Mouse (Mus musculus): ENCODE measurements around the gene Cbr3. TPM values are rescaled to one million over a fixed set of nuclear protein-coding genes. Genes with fewer than 3 reads are reported as not detected.
"Not testable (repeated sequence)": the region's sequence is repeated elsewhere in the genome, so short reads cannot be mapped to it uniquely, and the experiment has no call there.

Gene Cbr3
- 34.8 and 46.2 TPM in 2 replicates for polyA plus RNA-seq (2015; fragmentation: Nextera tagmentation; extraction: Ambion mirVana)

- Histone ChIP-seq H3K9ac (ENCODE audit: low read length) (peak within 1 kb of the TSS; percentile 75), H3K4me1 (ENCODE audit: control insufficient read depth, insufficient read depth, low read length) (peaks cover 14% of the 10 kb centered on the region), H3K4me3 (replicated peaks; ENCODE audit: low read length) (peak within 1 kb of the TSS; percentile 55), H3K36me3 (ENCODE audit: control insufficient read depth, insufficient read depth, low read length) (no peaks in the 10 kb centered on the region), H3K4me2 (ENCODE audit: low read depth, low read length) (peak within 1 kb of the TSS; percentile 91), H3K27me3 (ENCODE audit: control insufficient read depth, insufficient read depth, low read length) (peaks cover 20% of the 10 kb centered on the region; the same call in 1 of the 2 replicates), H3K9me3 (replicated peaks; ENCODE audit: control insufficient read depth, low read length) (no peaks in the 10 kb centered on the region), H3K27ac (ENCODE audit: low read length) (peak within 1 kb of the TSS; percentile 81)
- peak; percentile 88 for ATAC-seq (ENCODE audit: insufficient read depth, low FRiP score)
- WGBS = under 1% methylated on average over 63 of the region's 63 CpGs
Observed at GRCm38 (mm10) chr16:93682689-93683507, at the start of gene Cbr3. TSS of gene Cbr3 (plus strand) at chr16:93683215.

DNA sequence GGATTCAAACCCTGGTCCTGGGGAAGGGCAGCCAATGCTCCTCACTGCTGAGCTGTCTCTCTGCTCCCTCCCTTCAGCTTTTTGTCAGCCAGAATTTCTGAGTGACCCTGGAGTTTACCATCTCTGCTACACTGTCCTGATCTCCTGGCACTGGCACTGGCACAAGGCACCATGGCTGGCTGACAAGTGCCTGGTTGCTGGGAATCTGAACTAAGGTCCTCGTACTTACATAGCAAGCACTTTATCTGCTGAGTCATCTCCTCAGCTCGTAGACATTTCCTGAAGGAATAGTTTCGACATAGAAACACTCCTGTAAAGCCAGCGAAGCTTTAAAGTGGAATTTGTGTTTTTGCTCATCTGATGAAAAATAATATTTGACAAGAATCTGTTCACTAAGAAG lies 39.0 kb upstream of the Cbr3 start:
- Histone ChIP-seq H3K9ac (ENCODE audit: low read length) (no peak overlapping the region), H3K27ac (ENCODE audit: low read length) (no peak overlapping the region), H3K4me2 (ENCODE audit: low read depth, low read length) (no peak overlapping the region), H3K36me3 (ENCODE audit: control insufficient read depth, insufficient read depth, low read length) (no peaks in the 10 kb centered on the region), H3K9me3 (replicated peaks; ENCODE audit: control insufficient read depth, low read length) (no peaks in the 10 kb centered on the region), H3K4me3 (replicated peaks; ENCODE audit: low read length) (no peak overlapping the region), H3K27me3 (ENCODE audit: control insufficient read depth, insufficient read depth, low read length) (no peaks in the 10 kb centered on the region), H3K4me1 (ENCODE audit: control insufficient read depth, insufficient read depth, low read length) (no peaks in the 10 kb centered on the region)
- 57% methylated on average over 4 of the region's 4 CpGs for WGBS
- ATAC-seq (ENCODE audit: insufficient read depth, low FRiP score) = no peak

GRCm38 (mm10) chr16:93648441-93649183 lies 34.4 kb upstream of the Cbr3 start:
- Histone ChIP-seq H3K36me3 (ENCODE audit: control insufficient read depth, insufficient read depth, low read length) (no peaks in the 10 kb centered on the region), H3K27me3 (ENCODE audit: control insufficient read depth, insufficient read depth, low read length) (no peaks in the 10 kb centered on the region), H3K4me2 (ENCODE audit: low read depth, low read length) (no peak overlapping the region), H3K27ac (ENCODE audit: low read length) (no peak overlapping the region), H3K4me3 (replicated peaks; ENCODE audit: low read length) (no peak overlapping the region), H3K9ac (ENCODE audit: low read length) (no peak overlapping the region), H3K9me3 (replicated peaks; ENCODE audit: control insufficient read depth, low read length) (no peaks in the 10 kb centered on the region), H3K4me1 (ENCODE audit: control insufficient read depth, insufficient read depth, low read length) (no peaks in the 10 kb centered on the region)
- WGBS = 74% methylated on average over 5 of the region's 5 CpGs
- no peak for ATAC-seq (ENCODE audit: insufficient read depth, low FRiP score)

DNA sequence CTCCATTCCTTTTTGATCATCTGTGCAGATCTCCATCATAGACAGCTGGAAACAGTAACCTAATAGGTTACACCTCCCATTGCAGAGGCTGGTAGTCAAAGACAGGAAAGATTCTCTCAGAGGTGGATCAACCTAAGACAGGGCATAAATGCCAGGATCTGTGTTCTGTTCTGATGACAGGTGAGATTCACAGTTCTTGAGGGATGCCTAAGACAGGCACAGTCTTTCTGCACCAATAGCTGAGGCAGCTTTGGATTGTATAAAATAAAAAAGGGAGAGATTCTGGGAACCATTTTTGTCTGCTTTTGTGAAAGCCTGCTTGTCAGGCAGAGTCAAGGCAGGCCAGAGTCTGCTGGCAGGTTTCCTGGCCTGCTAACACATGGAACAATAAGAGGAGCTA lies 15.0 kb upstream of the Cbr3 start:
- H3K4me1 ChIP-seq (ENCODE audit: control insufficient read depth, insufficient read depth, low read length) = no peaks in the 10 kb centered on the region
- no peak overlapping the region for H3K4me2 ChIP-seq (ENCODE audit: low read depth, low read length)
- H3K4me3 ChIP-seq (replicated peaks; ENCODE audit: low read length) = no peak overlapping the region
- H3K9ac ChIP-seq (ENCODE audit: low read length) = no peak overlapping the region
- peaks cover 3% of the 10 kb centered on the region for H3K9me3 ChIP-seq (replicated peaks; ENCODE audit: control insufficient read depth, low read length)
- no peaks in the 10 kb centered on the region for H3K27me3 ChIP-seq (ENCODE audit: control insufficient read depth, insufficient read depth, low read length)
- no peak overlapping the region for H3K27ac ChIP-seq (ENCODE audit: low read length)
- ATAC-seq (ENCODE audit: insufficient read depth, low FRiP score) = no peak
- no peaks in the 10 kb centered on the region; the same call in 1 of the 2 replicates for H3K36me3 ChIP-seq (ENCODE audit: control insufficient read depth, insufficient read depth, low read length)

DNA sequence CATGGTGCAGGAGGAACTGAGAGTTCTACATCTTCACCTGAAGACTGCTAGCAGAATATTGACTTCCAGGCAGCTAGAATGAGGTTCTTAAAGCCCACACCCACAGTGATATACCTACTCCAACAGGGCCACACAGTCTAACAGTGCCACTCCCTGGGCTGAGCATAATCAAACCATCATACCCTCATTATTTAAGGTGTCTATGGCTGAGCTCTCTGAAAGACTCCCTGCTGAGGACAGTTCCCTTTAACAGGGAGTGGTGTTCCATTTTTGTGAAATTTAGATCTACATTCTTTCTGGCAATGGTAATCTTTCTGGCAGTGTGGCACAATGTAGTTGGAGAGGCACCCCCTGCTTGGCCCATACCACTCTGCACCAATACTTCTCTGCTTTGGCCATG lies 13.5 kb upstream of the Cbr3 start:
- Histone ChIP-seq H3K4me1 (ENCODE audit: control insufficient read depth, insufficient read depth, low read length) (no peaks in the 10 kb centered on the region), H3K9me3 (replicated peaks; ENCODE audit: control insufficient read depth, low read length) (peaks cover 3% of the 10 kb centered on the region), H3K4me2 (ENCODE audit: low read depth, low read length) (no peak overlapping the region), H3K27me3 (ENCODE audit: control insufficient read depth, insufficient read depth, low read length) (no peaks in the 10 kb centered on the region), H3K36me3 (ENCODE audit: control insufficient read depth, insufficient read depth, low read length) (no peaks in the 10 kb centered on the region; the same call in 1 of the 2 replicates), H3K27ac (ENCODE audit: low read length) (no peak overlapping the region), H3K9ac (ENCODE audit: low read length) (no peak overlapping the region), H3K4me3 (replicated peaks; ENCODE audit: low read length) (no peak overlapping the region)
- no peak for ATAC-seq (ENCODE audit: insufficient read depth, low FRiP score)

GRCm38 (mm10) chr16:93670466-93670865 lies 12.5 kb upstream of the Cbr3 start:
- not testable (repeated sequence) for ATAC-seq (ENCODE audit: insufficient read depth, low FRiP score); H3K4me3 ChIP-seq (replicated peaks; ENCODE audit: low read length); H3K27ac ChIP-seq (ENCODE audit: low read length); H3K36me3 ChIP-seq (ENCODE audit: control insufficient read depth, insufficient read depth, low read length); H3K4me2 ChIP-seq (ENCODE audit: low read depth, low read length); H3K9me3 ChIP-seq (replicated peaks; ENCODE audit: control insufficient read depth, low read length); H3K27me3 ChIP-seq (ENCODE audit: control insufficient read depth, insufficient read depth, low read length); H3K9ac ChIP-seq (ENCODE audit: low read length); H3K4me1 ChIP-seq (ENCODE audit: control insufficient read depth, insufficient read depth, low read length)
- WGBS = 33% methylated on average over 4 of the region's 4 CpGs

DNA sequence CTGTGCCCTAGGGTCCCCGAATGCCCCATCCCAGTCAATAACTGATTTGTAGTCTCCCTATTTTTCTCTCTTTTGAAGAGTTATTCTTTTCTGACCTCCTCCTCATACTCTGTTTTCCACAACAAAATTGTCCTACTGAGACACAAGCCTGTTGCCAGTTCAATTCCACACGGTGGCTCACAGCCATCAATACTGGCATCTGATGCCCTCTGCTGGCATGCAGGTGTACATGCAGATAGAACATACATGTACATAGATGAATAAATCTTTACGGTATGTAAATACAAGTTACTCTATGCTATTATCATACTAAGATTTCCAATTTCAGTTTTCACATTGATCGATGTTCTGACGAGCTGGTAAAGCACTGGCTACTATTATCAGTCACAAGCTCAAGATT lies 12.0 kb upstream of the Cbr3 start:
- no peaks in the 10 kb centered on the region for H3K4me1 ChIP-seq (ENCODE audit: control insufficient read depth, insufficient read depth, low read length)
- ATAC-seq (ENCODE audit: insufficient read depth, low FRiP score) = no peak
- H3K36me3 ChIP-seq (ENCODE audit: control insufficient read depth, insufficient read depth, low read length) = no peaks in the 10 kb centered on the region; the same call in 1 of the 2 replicates
- 87% methylated on average over 5 of the region's 5 CpGs for WGBS
- H3K27ac ChIP-seq (ENCODE audit: low read length) = no peak overlapping the region
- no peak overlapping the region for H3K4me3 ChIP-seq (replicated peaks; ENCODE audit: low read length)
- H3K9ac ChIP-seq (ENCODE audit: low read length) = no peak overlapping the region
- peaks cover 3% of the 10 kb centered on the region for H3K9me3 ChIP-seq (replicated peaks; ENCODE audit: control insufficient read depth, low read length)
- H3K4me2 ChIP-seq (ENCODE audit: low read depth, low read length) = no peak overlapping the region
- no peaks in the 10 kb centered on the region for H3K27me3 ChIP-seq (ENCODE audit: control insufficient read depth, insufficient read depth, low read length)

DNA sequence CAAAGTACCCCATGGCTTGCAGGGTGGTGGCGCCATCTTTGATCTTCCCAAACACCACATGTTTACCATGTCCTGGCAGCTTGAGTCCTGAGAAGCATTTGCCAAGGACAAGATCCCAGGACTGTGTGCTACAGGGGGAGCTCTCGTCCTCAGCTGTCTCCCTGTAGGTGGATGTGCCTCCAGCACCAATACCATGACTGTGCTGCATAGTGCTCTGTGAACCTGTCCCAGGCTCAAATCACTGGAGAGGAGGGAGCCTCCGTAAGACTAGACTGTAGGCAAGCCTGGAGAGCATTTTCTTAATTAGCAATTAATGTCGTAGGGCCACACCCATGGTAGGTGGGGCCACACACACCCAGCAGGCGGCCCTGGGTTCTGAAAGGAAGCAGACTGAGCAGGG lies 6.6 kb upstream of the Cbr3 start:
- Histone ChIP-seq H3K4me1 (ENCODE audit: control insufficient read depth, insufficient read depth, low read length) (no peaks in the 10 kb centered on the region), H3K4me2 (ENCODE audit: low read depth, low read length) (no peak overlapping the region), H3K9ac (ENCODE audit: low read length) (no peak overlapping the region), H3K27me3 (ENCODE audit: control insufficient read depth, insufficient read depth, low read length) (peaks cover 3% of the 10 kb centered on the region; the same call in 1 of the 2 replicates), H3K4me3 (replicated peaks; ENCODE audit: low read length) (no peak overlapping the region), H3K9me3 (replicated peaks; ENCODE audit: control insufficient read depth, low read length) (no peaks in the 10 kb centered on the region; the same call in 1 of the 2 replicates), H3K36me3 (ENCODE audit: control insufficient read depth, insufficient read depth, low read length) (no peaks in the 10 kb centered on the region), H3K27ac (ENCODE audit: low read length) (no peak overlapping the region)
- WGBS = 78% methylated on average over 5 of the region's 5 CpGs
- ATAC-seq (ENCODE audit: insufficient read depth, low FRiP score) = no peak

- Histone ChIP-seq H3K4me3 (replicated peaks; ENCODE audit: low read length) (no peak overlapping the region), H3K4me2 (ENCODE audit: low read depth, low read length) (no peak overlapping the region), H3K9me3 (replicated peaks; ENCODE audit: control insufficient read depth, low read length) (no peaks in the 10 kb centered on the region; the same call in 1 of the 2 replicates), H3K27me3 (ENCODE audit: control insufficient read depth, insufficient read depth, low read length) (peaks cover 13% of the 10 kb centered on the region; the same call in 1 of the 2 replicates), H3K9ac (ENCODE audit: low read length) (no peak overlapping the region), H3K36me3 (ENCODE audit: control insufficient read depth, insufficient read depth, low read length) (no peaks in the 10 kb centered on the region), H3K27ac (ENCODE audit: low read length) (no peak overlapping the region), H3K4me1 (ENCODE audit: control insufficient read depth, insufficient read depth, low read length) (peaks cover 8% of the 10 kb centered on the region)
- 84% methylated on average over 4 of the region's 4 CpGs for WGBS
- ATAC-seq (ENCODE audit: insufficient read depth, low FRiP score) = no peak
Observed at GRCm38 (mm10) chr16:93678206-93678605, 4.8 kb upstream of the Cbr3 start.
